Mouse (Mus musculus) heart, embryonic 16.5 days (tissue): ENCODE results near the gene Kirrel2. TPM values are rescaled to one million over a fixed set of nuclear protein-coding genes. Genes with fewer than 3 reads are reported as not detected.

Experiments used
- ATAC-seq: fragments of 200-750 bp; cut with Nextera tagmentation; replicated peaks from 2 replicates; pipeline ENCODE4 v1.8.0; 2017; ENCODE audit warnings: moderate number of reproducible peaks; ENCODE audit not compliant: insufficient read depth, low FRiP score; ENCODE audit errors: extremely low read depth
- H3K27ac ChIP-seq: fragments of 300-500 bp; sonication (generic); 2 replicates; pipeline ENCODE4 v1.5.1; 2014; ENCODE audit warnings: mild to moderate bottlenecking, low read length, control low read depth, moderate library complexity
- H3K27me3 ChIP-seq: fragments of 300-500 bp; sonication (generic); 2 replicates; pipeline ENCODE4 v1.6.1; 2014; ENCODE audit warnings: low read length, mixed read lengths; ENCODE audit not compliant: control insufficient read depth, insufficient read depth
- H3K36me3 ChIP-seq: fragments of 300-500 bp; sonication (generic); 2 replicates; pipeline ENCODE4 v1.6.1; 2014; ENCODE audit not compliant: control insufficient read depth, insufficient read depth
- H3K4me1 ChIP-seq: fragments of 300-500 bp; sonication (generic); 2 replicates; pipeline ENCODE4 v1.6.1; 2014; ENCODE audit warnings: low read length, mixed read lengths; ENCODE audit not compliant: control insufficient read depth, insufficient read depth
- H3K4me2 ChIP-seq: fragments of 300-500 bp; sonication (generic); 2 replicates; pipeline ENCODE4 v1.6.1; 2014; ENCODE audit warnings: low read depth, mild to moderate bottlenecking, control low read depth, low read length
- H3K4me3 ChIP-seq: fragments of 300-500 bp; sonication (generic); 2 replicates; pipeline ENCODE4 v1.5.1; 2014; ENCODE audit warnings: mild to moderate bottlenecking, control low read depth, low read length
- H3K9ac ChIP-seq: fragments of 300-500 bp; sonication (generic); 2 replicates; pipeline ENCODE4 v1.6.1; 2014; ENCODE audit warnings: low read length, control low read depth
- H3K9me3 ChIP-seq: fragments of 300-500 bp; sonication (generic); replicated peaks from 2 replicates; pipeline ENCODE4 v1.6.1; 2016; ENCODE audit warnings: low read length; ENCODE audit not compliant: control insufficient read depth
- whole genome bisulfite sequencing: fragments of 180-500 bp; shearing (Covaris S2); extraction: QIAGEN DNeasy Blood & Tissue Kit; methylation state at CpG from one replicate; pipeline ENCODE4 v1.1.7; 2014; 5-methylcytosine and 5-hydroxymethylcytosine counted together
- polyA plus RNA-seq: library from polyadenylated mRNA; unstranded; fragments of >200 nt; fragmentation: Nextera tagmentation; extraction: Ambion mirVana; gene quantifications from 2 replicates; pipeline ENCODE4 v1.2.1, GENCODE M21; 2015

Kirrel2 gene
- polyA plus RNA-seq, 1 experiment from 2014 or later: 0.20 TPM

GRCm38 (mm10) chr7:30439734-30440133 lies 17.8 kb downstream of the Kirrel2 start:
- H3K4me3 ChIP-seq: no peak overlapping the region
- no peak for ATAC-seq
- 74% methylated on average over 13 of the region's 13 CpGs for WGBS
- H3K9ac ChIP-seq: no peak overlapping the region
- H3K9me3 ChIP-seq: no peaks in the 10 kb centered on the region
- peaks cover 47% of the 10 kb centered on the region for H3K27me3 ChIP-seq
- no peak overlapping the region for H3K27ac ChIP-seq
- H3K36me3 ChIP-seq: no peaks in the 10 kb centered on the region
- no peak overlapping the region for H3K4me2 ChIP-seq
- peaks cover 8% of the 10 kb centered on the region for H3K4me1 ChIP-seq

- H3K36me3 ChIP-seq: no peaks in the 10 kb centered on the region
- no peak overlapping the region for H3K9ac ChIP-seq
- H3K27ac ChIP-seq: no peak overlapping the region
- no peaks in the 10 kb centered on the region for H3K9me3 ChIP-seq
- no peak for ATAC-seq
- peaks cover 30% of the 10 kb centered on the region for H3K27me3 ChIP-seq
- no peak overlapping the region for H3K4me3 ChIP-seq
- 17% methylated on average over 10 of the region's 10 CpGs for WGBS
- H3K4me1 ChIP-seq: no peaks in the 10 kb centered on the region
- H3K4me2 ChIP-seq: no peak overlapping the region
Observed at GRCm38 (mm10) chr7:30436879-30437278, 20.6 kb downstream of the Kirrel2 start.

- H3K4me3 ChIP-seq: no peak overlapping the region
- ATAC-seq: no peak
- no peak overlapping the region for H3K27ac ChIP-seq
- no peaks in the 10 kb centered on the region for H3K4me1 ChIP-seq
- no peaks in the 10 kb centered on the region for H3K9me3 ChIP-seq
- H3K36me3 ChIP-seq: no peaks in the 10 kb centered on the region
- 41% methylated on average over 9 of the region's 9 CpGs for WGBS
- H3K4me2 ChIP-seq: no peak overlapping the region
- H3K27me3 ChIP-seq: peaks cover 30% of the 10 kb centered on the region
- H3K9ac ChIP-seq: no peak overlapping the region
Observed at GRCm38 (mm10) chr7:30435156-30435555, 22.3 kb downstream of the Kirrel2 start.

- no peaks in the 10 kb centered on the region for H3K36me3 ChIP-seq
- no peak overlapping the region for H3K4me3 ChIP-seq
- no peaks in the 10 kb centered on the region for H3K4me1 ChIP-seq
- no peak overlapping the region for H3K4me2 ChIP-seq
- no peak for ATAC-seq
- WGBS: 63% methylated on average over 10 of the region's 10 CpGs
- H3K9me3 ChIP-seq: no peaks in the 10 kb centered on the region
- no peak overlapping the region for H3K27ac ChIP-seq
- peaks cover 26% of the 10 kb centered on the region for H3K27me3 ChIP-seq
- H3K9ac ChIP-seq: no peak overlapping the region
Observed at GRCm38 (mm10) chr7:30434701-30435100, 22.8 kb downstream of the Kirrel2 start.

DNA sequence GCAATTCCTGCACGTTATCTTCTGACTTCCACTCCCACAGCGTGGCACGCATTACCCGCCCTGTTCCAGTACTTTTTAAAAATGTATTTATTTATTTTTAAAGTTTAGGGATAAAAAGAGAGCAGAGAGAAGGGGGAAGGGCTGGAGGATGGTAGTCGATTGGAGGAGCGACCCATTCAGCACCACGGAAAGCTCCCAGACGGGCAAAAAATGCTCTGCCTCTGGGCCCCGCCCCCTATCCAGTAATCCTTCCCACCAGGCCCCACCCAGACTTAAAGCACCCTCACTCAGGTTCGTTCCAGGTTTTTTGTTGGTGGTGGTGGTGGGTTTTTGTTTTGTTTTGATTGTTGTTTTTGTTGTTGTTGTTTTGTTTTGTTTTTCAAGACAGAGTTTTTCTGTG lies 23.3 kb downstream of the Kirrel2 start:
- Histone ChIP-seq H3K36me3 (no peaks in the 10 kb centered on the region), H3K27ac (no peak overlapping the region), H3K4me1 (no peaks in the 10 kb centered on the region), H3K9me3 (no peaks in the 10 kb centered on the region), H3K4me2 (no peak overlapping the region), H3K4me3 (no peak overlapping the region), H3K27me3 (peaks cover 26% of the 10 kb centered on the region), H3K9ac (no peak overlapping the region)
- no peak for ATAC-seq
- 3% methylated on average over 10 of the region's 10 CpGs for WGBS

- Histone ChIP-seq H3K4me1 (no peaks in the 10 kb centered on the region), H3K4me2 (no peak overlapping the region), H3K27me3 (peaks cover 17% of the 10 kb centered on the region), H3K27ac (no peak overlapping the region), H3K9me3 (no peaks in the 10 kb centered on the region), H3K36me3 (peaks cover 2% of the 10 kb centered on the region; the same call in 1 of the 2 replicates), H3K9ac (no peak overlapping the region), H3K4me3 (no peak overlapping the region)
- ATAC-seq: no peak
- WGBS: 4% methylated on average over 3 of the region's 3 CpGs
Observed at GRCm38 (mm10) chr7:30431793-30432192, 25.7 kb downstream of the Kirrel2 start.

- H3K9ac ChIP-seq: no peak overlapping the region
- no peak overlapping the region for H3K4me2 ChIP-seq
- H3K27ac ChIP-seq: no peak overlapping the region
- H3K4me1 ChIP-seq: no peaks in the 10 kb centered on the region
- no peak for ATAC-seq
- peaks cover 2% of the 10 kb centered on the region for H3K36me3 ChIP-seq
- 47% methylated on average over 2 of the region's 2 CpGs for WGBS
- no peaks in the 10 kb centered on the region for H3K9me3 ChIP-seq
- peaks cover under 1% of the 10 kb centered on the region; the same call in 1 of the 2 replicates for H3K27me3 ChIP-seq
- no peak overlapping the region for H3K4me3 ChIP-seq
Observed at GRCm38 (mm10) chr7:30430191-30430590, 27.3 kb downstream of the Kirrel2 start.

DNA sequence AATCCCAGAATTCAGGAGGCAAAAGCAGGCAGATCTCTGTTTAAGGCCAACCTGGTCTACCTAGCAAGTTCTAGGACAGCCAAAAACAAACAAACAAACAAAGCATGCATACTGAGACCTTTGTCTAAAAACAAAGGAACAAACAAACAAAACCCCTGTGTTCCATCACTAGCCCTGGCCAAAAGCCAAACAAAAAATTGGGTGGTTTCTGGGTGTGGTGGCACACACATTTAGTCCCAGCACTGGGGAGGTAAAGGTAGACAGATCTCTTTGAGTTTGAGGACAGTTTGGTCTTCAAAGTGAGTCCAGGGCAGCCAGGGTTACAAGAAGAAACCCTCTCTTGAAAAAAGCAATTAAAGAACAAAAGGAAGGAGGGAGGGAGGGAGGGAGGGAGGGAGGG lies 28.2 kb downstream of the Kirrel2 start:
- H3K9me3 ChIP-seq: no peaks in the 10 kb centered on the region
- no peak overlapping the region for H3K9ac ChIP-seq
- H3K27ac ChIP-seq: no peak overlapping the region
- H3K4me2 ChIP-seq: no peak overlapping the region
- peaks cover 2% of the 10 kb centered on the region for H3K36me3 ChIP-seq
- H3K4me3 ChIP-seq: no peak overlapping the region
- no peaks in the 10 kb centered on the region for H3K27me3 ChIP-seq
- ATAC-seq: no peak
- H3K4me1 ChIP-seq: no peaks in the 10 kb centered on the region

DNA sequence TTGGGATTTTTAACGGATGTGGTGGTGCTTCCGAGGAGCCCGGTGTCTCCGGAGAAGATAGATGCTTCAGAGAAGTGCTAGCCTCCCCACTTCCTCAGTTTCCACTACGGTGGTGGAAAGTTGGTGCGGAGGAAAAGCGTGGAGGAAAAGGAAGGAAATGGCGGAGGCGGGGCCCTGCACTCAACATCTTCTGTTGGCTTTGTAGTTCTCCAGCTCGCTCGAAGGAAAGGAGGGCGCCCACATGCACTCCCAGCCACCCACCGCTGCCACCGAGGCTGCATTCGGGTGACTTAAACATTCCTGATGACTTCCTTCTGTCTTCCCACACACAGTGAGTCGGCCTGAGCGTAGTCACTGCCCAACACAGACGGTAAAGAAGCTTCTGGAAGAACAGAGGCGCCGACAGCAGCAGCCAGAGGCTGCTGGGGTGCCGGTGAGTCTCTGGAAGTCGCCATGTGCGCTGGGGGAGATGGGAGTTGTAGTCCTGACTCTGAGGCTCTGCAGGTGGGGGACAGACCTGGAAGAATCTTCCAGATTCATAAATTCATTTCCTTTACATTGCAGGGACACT lies 34.3 kb downstream of the Kirrel2 start:
- no peak for ATAC-seq
- Histone ChIP-seq H3K4me2 (peak overlapping the region; percentile 96), H3K27me3 (peaks cover 5% of the 10 kb centered on the region; the same call in 1 of the 2 replicates), H3K9me3 (0 out of 2 replicates have a peak, but pooled peaks cover 4% of the 10 kb centered on the region), H3K27ac (peak overlapping the region; percentile 41), H3K9ac (peak overlapping the region; percentile 50), H3K36me3 (peaks cover 2% of the 10 kb centered on the region), H3K4me3 (peak overlapping the region; percentile 66), H3K4me1 (peaks cover 13% of the 10 kb centered on the region)
- WGBS: 23% methylated on average over 23 of the region's 23 CpGs
